Comparison of ENCODE assay signal across 28 mouse cellular contexts in genomic region chr14:98077996-98078395, GRCm38 (mm10).
"Had no signal": no experiment of that assay in that cellular context is flagged by ENCODE, and none has a peak within 500 bp of the region (broad histone marks: within the 10 kb centered on the region; RNA-seq: fewer than 3 reads in every experiment).

No protein-coding gene starts in this region.

- H3K36me3 ChIP-seq: embryonic facial prominence, embryonic 10.5 days; embryonic facial prominence, embryonic 12.5 days; embryonic facial prominence, embryonic 13.5 days; embryonic facial prominence, embryonic 15.5 days; forebrain, embryonic 10.5 days; forebrain, embryonic 12.5 days; forebrain, embryonic 15.5 days had no signal

- ATAC-seq: forebrain, embryonic 13.5 days; forebrain, embryonic 14.5 days; forebrain, embryonic 15.5 days; forebrain, embryonic 16.5 days; forebrain, postnatal 0 days had no signal

- H3K4me3 ChIP-seq: embryonic facial prominence, embryonic 10.5 days; embryonic facial prominence, embryonic 12.5 days; embryonic facial prominence, embryonic 13.5 days; embryonic facial prominence, embryonic 15.5 days; erythroblast, embryonic 14.5 days; forebrain, embryonic 10.5 days; forebrain, embryonic 12.5 days; forebrain, embryonic 13.5 days; forebrain, embryonic 15.5 days; gastrocnemius, adult 2 months; heart, adult 2 months had no signal

- H3K9ac ChIP-seq: embryonic facial prominence, embryonic 12.5 days; embryonic facial prominence, embryonic 13.5 days; embryonic facial prominence, embryonic 15.5 days; forebrain, embryonic 12.5 days; forebrain, embryonic 13.5 days; forebrain, embryonic 15.5 days; forebrain, postnatal 0 days had no signal

- H3K4me1 ChIP-seq: embryonic facial prominence, embryonic 15.5 days had no signal

- H3K9me3 ChIP-seq: embryonic facial prominence, embryonic 10.5 days; embryonic facial prominence, embryonic 12.5 days; embryonic facial prominence, embryonic 13.5 days; embryonic facial prominence, embryonic 15.5 days; forebrain, embryonic 10.5 days; forebrain, embryonic 12.5 days; forebrain, embryonic 13.5 days; forebrain, embryonic 15.5 days had no signal

- H3K27me3 ChIP-seq: embryonic facial prominence, embryonic 12.5 days; embryonic facial prominence, embryonic 13.5 days; embryonic facial prominence, embryonic 15.5 days; forebrain, embryonic 15.5 days had no signal

- DNase-seq: cerebellum, adult 2 months; cerebellum, adult 8-10 months; cerebellum, adult 9-10 months; cerebellum, adult 9-11 months; cerebellum, postnatal 10 days; cerebellum, postnatal 14 days; cerebellum, postnatal 25 days; cerebellum, postnatal 36 days; forebrain, postnatal 0 days; gastrocnemius, adult 2 months; gastrocnemius, postnatal 10 days; gastrocnemius, postnatal 14 days; gastrocnemius, postnatal 25 days; gastrocnemius, postnatal 36 days; heart, adult 11 months; heart, adult 18-20 months; heart, adult 2 months had no signal

- H3K27ac ChIP-seq: embryonic facial prominence, embryonic 10.5 days; embryonic facial prominence, embryonic 12.5 days; embryonic facial prominence, embryonic 13.5 days; embryonic facial prominence, embryonic 15.5 days; forebrain, embryonic 10.5 days; forebrain, embryonic 12.5 days; forebrain, embryonic 13.5 days; forebrain, embryonic 15.5 days; gastrocnemius, adult 2 months; heart, adult 2 months had no signal
